Mouse (Mus musculus) CH12.LX (cell line): Measurements from ENCODE around the gene Pkp3.

Experiments
- CTCF ChIP-seq, 2 experiments: IDR thresholded peaks in 1 of 2; conservative IDR thresholded peaks in 1 of 2; 2 replicates each; pipeline ENCODE4 v1.5.1; 2011 to 2012; ENCODE audit warnings: low read depth in 2 of 2, low read length in 2 of 2, improper control_type of control experiment in 1 of 2, inconsistent platforms in 1 of 2, mild to moderate bottlenecking in 1 of 2, moderate library complexity in 1 of 2
- HCFC1 ChIP-seq: IDR thresholded peaks from 2 replicates; pipeline ENCODE4 v1.6.1; 2012; ENCODE audit warnings: low read depth, mild to moderate bottlenecking, inconsistent platforms, low read length, improper control_type of control experiment
- IRF4 ChIP-seq: IDR thresholded peaks from 2 replicates; pipeline ENCODE4 v1.6.1; 2014; ENCODE audit warnings: low read depth, mild to moderate bottlenecking, inconsistent platforms, low read length, improper control_type of control experiment
- USF2 ChIP-seq: conservative IDR thresholded peaks from 2 replicates; pipeline ENCODE4 v1.6.1; 2011; ENCODE audit warnings: low read depth, low read length, improper control_type of control experiment

GRCm38 (mm10) chr7:141057541-141057940 lies 20.5 kb upstream of the Pkp3 start:
- TF ChIP-seq CTCF (conservative IDR thresholded peaks at IDR 0.05 in 1 of 2, IDR thresholded peaks at IDR 0.05 in 1 of 2; ENCODE audit: low read depth in 2 of 2, low read length in 2 of 2) (no peak), USF2 (no peak), IRF4 (no peak), HCFC1 (no peak)
